Mouse (Mus musculus): ENCODE results near the gene Egfr.

DNA sequence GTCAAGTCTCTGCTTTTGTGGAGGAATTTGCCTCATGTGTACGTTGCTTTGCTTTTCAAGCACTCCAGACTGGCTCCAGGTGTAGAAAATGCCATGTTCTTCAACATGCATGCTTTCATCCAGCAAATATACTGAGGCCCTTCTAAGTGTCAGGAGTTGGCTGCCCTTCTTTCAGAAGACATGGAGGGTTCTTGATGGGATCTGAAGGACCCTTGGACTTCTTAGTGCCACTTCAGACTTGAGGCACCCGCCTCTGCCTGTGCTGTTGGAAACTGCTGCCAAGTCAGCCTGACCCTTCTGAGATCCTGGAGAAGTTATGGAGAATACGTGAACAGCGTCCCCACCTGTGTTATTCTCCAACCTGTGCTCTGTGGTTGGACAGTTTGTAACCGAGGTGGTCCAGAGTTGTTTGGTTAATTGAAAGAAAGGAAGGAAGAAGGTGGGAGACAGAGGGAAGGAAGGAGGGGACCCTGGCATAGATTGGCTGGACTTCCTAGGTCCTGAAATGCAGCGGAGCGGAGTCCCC lies 483 bp upstream of the Egfr start:
- TF ChIP-seq CTCF (IDR thresholded peaks at IDR 0.05; ENCODE audit: insufficient read depth, low read depth, low read length) (no peak), POLR2A (IDR thresholded peaks at IDR 0.05; ENCODE audit: insufficient read depth, low read depth, low read length) (no peak)

All from olfactory bulb, adult 2 months (tissue).